Mouse (Mus musculus) layer of hippocampus, postnatal 25 days (tissue): ENCODE data around the gene Krtcap3. TPM values are rescaled to one million over a fixed set of nuclear protein-coding genes. Genes with fewer than 3 reads are reported as not detected.

Experiments
- DNase-seq, 2 experiments: peaks; one replicate each; pipeline ENCODE4 v3.0.0; 2022; ENCODE audit warnings: mixed read lengths in 2 of 2, low spot score in 1 of 2; ENCODE audit errors: extremely low spot score in 1 of 2
- total RNA-seq, 2 experiments: library from RNA; stranded (reverse); gene quantifications; 2 replicates each; pipeline ENCODE4 v1.2.3; 2021

Krtcap3 gene
- total RNA-seq, 2 experiments from 2014 or later, result 2.0 to 3.1 TPM

DNA sequence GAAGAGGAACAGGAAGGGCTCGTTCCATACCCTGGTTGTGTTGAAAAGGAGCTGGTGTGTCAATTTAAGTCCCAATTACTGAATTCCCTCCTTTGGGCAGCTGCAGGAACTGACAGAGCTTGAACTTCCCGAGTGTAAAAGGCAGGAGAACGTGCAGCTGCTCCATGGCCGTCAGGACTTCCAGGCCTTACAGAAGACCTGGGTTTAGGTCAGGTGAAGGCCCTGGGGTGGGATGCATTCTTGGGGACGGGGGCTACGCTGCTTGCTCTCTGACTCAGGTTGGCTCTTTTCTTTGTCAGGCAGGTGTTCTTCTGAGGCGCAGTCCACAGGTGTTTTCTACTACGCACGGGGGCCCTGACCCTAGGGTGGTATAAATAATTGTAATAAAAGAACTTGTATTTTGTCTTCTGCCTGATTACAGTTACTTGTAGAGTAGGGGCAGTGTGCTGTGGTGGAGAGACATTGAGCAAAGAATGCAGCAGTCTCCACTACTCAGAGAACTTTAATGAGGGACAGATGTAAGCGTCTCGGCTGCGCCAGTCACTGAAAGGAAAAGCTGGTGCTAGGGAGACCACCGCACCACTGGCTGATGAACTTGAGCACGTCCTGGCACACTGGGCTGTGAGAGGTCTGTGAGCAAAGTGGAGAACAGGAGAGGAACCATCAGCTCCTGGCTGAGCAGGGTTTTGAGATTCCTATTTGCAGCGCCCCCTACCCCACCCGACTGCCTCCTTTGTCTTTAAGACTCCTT lies 1.5 kb downstream of the Krtcap3 start:
- no peak for DNase-seq

- no peak for DNase-seq
Observed at GRCm38 (mm10) chr5:31253806-31254205, 2.3 kb downstream of the Krtcap3 start.

GRCm38 (mm10) chr5:31254452-31254851 lies 3.0 kb downstream of the Krtcap3 start:
- DNase-seq, result no peak

DNA sequence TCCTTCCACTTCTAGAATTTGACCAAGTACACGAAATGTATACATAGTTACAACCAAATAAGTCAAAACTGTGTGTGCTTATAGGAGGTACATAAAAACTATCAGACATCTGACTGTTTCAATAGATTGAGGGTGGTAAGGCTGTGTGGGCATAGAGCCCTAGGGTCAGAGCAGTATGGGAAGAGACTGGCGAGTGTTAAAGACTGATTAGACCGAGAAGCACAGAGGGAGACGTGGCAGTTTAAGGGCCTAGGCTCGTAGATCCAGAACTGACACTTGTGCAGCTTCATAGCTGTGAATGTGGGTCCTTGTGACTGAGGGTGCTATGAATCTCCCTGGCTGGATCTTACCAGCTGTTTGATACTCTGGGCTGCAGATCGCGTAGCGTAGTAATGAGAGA lies 3.4 kb downstream of the Krtcap3 start:
- no peak for DNase-seq

- no peak for DNase-seq
Observed at GRCm38 (mm10) chr5:31255381-31255780, 3.9 kb downstream of the Krtcap3 start.

GRCm38 (mm10) chr5:31255971-31256370 lies 4.5 kb downstream of the Krtcap3 start:
- no peak for DNase-seq

- no peak for DNase-seq
Observed at GRCm38 (mm10) chr5:31257616-31258015, 6.1 kb downstream of the Krtcap3 start.

DNA sequence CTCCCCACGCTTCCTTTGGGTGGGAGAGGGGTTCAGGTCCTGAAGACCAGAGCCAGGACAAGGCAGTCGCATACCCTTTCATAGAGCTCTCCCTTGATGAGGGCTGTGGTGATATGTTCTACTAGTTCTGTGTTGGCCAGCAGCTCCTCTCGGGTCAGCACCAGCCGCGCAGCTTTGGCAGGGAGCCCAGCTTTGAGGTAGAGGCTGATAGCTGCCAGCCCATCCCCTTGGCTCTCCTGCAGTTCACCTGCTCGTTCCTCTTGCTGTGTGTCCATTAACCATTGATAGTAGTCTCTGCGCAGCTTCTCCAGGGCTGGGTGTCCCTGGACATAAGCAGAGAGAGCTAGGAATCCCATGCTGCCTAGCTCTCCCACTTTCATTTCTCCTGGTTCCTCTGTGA lies 14.6 kb downstream of the Krtcap3 start:
- DNase-seq, result no peak

DNA sequence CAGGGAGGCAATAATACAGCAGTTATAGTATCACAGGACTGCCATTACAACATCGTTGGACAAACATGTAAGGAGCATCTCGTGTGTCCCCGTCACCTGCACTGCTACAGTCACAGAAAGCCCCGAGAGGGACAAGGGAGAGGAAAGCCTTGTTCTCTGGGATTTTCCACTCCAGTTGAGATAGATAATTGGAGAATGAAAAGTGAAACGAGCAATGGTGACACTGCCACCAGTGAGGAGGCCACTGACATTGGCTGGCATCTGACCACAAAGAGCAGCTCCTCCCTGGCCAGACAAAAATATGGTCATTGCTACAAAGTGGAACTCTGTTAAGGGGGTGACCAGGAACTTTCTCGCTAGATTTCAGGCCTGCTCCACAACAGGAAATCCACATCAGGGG lies 16.2 kb downstream of the Krtcap3 start:
- DNase-seq, result no peak

- DNase-seq, result no peak
Observed at GRCm38 (mm10) chr5:31273018-31273417, 21.5 kb downstream of the Krtcap3 start.

DNA sequence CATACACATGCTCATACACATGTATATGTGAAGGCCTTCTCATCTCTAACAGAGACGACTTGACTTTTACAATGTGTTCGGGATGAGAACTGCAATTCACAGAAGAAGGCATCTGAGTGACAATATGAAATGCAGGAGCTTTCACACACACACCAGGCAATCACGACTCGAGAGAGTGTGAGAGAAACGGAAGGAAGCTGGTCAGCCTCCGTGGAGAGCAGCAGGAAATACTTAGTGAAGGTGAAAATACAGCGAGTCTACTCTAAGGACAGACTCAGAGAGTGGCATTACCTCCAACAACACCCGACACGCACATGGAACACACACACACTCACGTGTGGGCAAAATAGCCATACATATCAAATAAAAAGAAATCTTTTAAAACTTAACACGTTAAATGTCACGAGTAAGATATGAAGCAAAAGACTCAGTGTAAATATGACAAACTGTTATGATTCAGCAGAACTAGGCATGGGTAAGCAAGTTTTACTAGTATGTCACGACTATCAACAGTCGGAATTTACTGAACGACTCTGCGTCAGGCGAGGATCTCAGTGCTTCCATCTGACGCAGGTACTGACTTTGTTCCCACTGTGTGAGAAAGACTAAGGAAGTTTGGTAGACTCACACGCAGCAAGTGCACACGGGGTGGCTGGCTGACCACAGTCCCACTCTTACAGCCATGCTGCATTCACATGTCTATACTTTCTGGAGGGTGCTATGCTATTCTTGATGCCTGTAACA lies 27.9 kb downstream of the Krtcap3 start:
- no peak for DNase-seq

GRCm38 (mm10) chr5:31288225-31288624 lies 36.7 kb downstream of the Krtcap3 start:
- no peak for DNase-seq

DNA sequence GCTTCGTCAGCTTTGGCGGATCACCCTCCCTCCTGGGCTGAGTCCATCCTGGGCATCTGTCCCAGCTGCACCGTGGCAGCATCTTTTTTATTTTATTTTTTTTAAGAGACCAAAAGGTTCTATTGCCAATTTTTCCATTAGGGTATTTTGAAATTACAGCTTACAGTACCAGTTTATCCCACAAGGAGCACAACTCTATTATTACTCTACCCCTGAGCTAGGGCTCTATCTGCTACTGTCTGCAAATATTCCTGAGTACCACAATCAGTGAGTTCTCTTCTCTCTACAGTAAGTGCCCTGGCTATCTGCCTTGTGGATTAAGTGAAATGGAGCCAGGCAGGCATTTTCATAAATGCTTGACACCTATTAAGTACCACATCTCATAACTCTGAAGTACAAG lies 37.2 kb downstream of the Krtcap3 start:
- no peak for DNase-seq

- no peak for DNase-seq
Observed at GRCm38 (mm10) chr5:31289626-31290230, 38.2 kb downstream of the Krtcap3 start.

DNA sequence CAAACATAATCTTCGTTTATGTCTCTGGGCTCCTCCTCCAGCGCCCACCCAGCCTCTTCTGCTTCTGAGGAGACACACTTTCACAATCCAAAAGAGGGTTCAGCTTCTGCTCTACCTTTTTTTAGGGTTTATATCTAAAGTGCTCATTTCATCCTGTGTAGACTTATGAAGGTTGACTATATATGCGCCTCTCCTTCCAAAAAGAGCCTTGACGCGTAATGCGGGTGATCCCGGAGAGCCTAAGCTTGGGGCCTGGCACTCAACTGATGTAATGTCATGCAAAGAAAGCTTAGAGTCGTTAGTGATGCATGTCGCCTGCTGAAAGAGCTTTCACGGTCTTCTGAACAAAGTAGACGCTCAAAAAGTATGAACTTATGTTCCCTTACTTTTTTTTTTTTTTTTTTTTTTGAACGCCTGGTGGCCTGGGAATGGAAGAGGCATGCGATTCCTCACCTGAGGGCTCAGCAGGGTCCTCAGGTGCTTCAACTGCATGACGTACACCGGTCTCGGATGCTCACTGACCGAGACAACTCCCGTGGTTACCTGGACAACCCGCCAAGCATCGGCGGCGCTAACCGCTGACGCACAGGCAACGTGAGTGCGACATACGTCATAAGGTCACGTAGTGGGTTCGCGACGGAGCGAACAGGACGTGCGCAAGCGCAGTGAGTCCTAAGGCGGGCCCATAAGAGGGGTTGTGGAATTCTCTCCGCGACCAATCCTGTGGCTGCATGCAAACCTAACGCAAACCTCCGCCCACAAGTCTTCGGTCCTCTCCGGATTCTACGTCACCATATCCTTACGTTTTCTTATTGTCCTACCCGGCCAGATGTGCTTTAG lies 39.2 kb downstream of the Krtcap3 start, which contains the start of gene Ift172:
Gene Ift172 (minus strand): TSS at position 596 of the 840 bp plus-strand sequence.
- DNase-seq, result peak; percentile 88 to 89

- DNase-seq, result no peak
Observed at GRCm38 (mm10) chr5:31291361-31291688, 39.8 kb downstream of the Krtcap3 start.

DNA sequence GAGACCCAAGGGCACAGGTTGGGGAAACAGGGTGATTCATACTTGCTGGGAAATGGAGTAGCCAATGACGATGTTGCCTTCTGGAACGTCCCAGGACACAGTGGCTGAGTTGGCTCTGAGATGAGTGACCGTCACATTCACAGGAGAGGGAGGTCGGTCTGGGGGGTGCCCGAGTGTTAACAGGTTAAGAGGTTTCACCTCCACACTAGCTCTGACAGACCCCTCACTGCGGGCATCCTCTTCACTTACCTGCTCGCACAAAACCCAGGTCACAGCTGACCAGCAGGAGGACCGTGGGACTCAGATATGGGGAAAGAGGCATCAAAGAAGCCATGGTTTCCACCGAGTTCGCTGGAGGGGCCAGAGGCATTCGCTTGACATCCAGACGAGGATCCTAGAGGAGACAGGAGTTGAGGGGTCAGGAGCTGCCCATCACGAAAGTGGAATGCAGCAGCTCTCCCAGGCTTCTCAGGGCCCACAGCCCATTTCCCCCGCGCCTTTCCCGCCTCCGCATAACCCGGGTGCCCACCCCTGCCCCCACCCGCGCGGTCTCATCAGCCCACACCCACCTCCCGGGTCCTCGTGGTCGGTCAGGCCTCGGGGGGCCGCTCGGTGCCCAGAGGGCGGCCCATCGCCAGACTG lies 43.6 kb downstream of the Krtcap3 start:
- DNase-seq, result no peak

DNA sequence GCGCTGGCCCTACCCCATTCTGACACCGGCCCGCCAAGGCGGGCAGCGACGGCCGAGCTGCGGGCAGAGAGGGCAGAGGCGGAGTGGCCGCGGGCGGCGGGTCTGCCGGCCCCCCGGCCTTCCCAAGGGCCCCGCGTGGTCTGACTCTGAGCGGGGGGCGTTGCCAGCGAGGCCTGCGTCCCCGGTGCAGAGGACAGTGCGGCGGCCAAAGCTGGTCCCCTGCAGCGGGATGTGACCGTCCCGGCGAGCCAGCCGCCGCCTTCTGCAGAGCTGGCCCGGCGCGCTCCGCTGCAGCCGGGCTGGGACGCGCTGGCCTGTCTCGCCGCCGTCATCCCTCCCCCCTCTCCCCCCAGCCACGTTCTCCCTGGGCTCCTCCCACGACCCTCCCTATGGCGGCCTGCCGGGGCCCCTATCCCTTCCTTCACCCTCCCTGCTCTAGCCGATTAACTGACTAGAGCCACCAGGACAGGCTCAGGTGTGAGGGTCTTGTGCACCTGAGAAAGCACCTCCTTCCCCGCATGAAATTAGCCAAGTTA lies 44.2 kb downstream of the Krtcap3 start, which contains the start of gene Fndc4:
Gene Fndc4 (minus strand): TSS at position 475 of the 536 bp plus-strand sequence.
- peak; percentile 48 to 61 for DNase-seq

DNA sequence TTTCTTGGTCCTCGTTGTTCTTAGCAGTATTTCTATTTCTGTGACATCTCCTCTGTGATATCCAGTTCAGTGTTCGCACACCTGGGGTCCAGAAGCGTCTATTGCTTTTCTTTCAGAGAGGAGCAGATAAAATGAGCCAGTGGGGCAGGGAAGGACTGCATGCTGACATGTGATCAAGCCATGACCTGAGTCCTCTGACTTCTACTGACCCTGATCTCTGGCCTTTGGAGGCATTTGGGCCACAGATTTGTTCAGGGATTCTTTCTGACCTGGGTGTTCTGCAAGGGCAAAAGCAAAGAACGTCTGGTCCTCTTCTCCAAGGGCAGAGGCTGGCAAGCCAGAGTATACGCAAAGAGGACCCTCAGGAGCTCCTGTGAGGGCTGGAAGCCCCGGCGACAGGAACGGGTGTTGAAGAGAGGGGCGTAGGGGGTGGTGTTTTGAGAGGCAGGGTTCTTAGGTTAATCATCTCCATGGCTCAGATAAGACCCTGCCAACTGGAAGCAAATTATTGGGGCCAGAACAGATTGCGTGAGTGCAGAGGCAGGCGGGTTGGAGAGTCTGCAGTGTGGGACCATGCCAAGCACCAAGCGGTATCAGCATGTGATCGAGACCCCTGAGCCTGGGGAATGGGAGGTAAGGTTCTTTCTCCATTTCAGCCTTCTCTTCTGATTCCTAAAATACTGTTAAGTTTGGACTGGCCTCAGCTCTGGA lies 45.7 kb downstream of the Krtcap3 start, which contains the start of gene Gckr:
Gene Gckr (plus strand): TSS at position 397 of the 711 bp plus-strand sequence.
- no peak for DNase-seq
